8 mouse cellular contexts compared by ENCODE assay signal in the genomic region with DNA sequence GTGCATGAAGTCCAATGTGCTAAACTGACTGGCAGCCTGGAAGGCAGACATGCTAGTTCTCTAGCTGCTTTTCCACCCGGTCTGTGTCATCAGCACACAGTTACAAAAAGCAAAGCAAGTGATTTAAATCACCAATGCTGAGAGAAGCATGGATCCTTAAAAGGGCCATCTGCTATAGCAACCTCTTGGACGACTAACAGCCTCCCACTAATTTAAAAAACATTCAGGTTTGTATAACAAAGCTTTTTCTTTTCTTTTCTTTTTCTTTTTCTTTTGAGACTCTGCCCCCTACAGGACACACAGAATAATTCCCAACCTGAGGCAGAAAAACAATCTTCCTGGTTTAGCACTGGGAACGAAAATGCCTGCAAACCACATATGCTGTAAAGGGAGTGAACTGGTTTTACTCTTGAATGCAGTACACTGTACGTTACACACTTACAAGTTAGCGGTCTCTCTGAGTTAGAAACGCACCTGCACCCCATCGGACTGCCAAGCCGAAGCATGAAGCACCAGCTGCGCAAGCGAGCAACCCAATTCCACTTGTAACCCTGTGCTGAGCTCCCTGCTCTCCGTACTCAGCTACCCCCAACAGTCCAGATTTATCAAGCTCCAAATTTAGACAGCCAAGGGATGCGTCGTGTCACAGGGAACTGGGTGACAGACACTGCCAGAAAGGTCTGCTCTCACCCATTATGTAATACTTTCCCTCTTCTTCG. TPM values are rescaled to one million over a fixed set of nuclear protein-coding genes. Genes with fewer than 3 reads are reported as not detected.
DNase-seq lines count a peak whose midpoint lies in the region; ATAC-seq and TF ChIP-seq lines count a peak whose summit lies in the region.

No protein-coding gene starts in this region.

- H3K4me3 ChIP-seq in gastrocnemius, adult 2 months, result peak overlapping the region; percentile 65
- H3K4me3 ChIP-seq in embryonic facial prominence, embryonic 10.5 days, result no peak overlapping the region
- no peak overlapping the region for H3K4me3 ChIP-seq in hindbrain, embryonic 11.5 days (ENCODE audit: low read depth, low read length)
- no peak overlapping the region for H3K4me3 ChIP-seq in midbrain, embryonic 16.5 days (ENCODE audit: low read depth, low read length)

- H3K36me3 ChIP-seq in embryonic facial prominence, embryonic 10.5 days (replicated peaks), result peaks cover 15% of the 10 kb centered on the region
- H3K36me3 ChIP-seq in hindbrain, embryonic 11.5 days (ENCODE audit: control insufficient read depth, insufficient read depth, low read length), result no peaks in the 10 kb centered on the region
- no peaks in the 10 kb centered on the region for H3K36me3 ChIP-seq in midbrain, embryonic 16.5 days (ENCODE audit: control insufficient read depth, insufficient read depth, low read length)

- WGBS in embryonic facial prominence, embryonic 10.5 days, result 49% methylated on average over 14 of the region's 14 CpGs
- WGBS in hindbrain, embryonic 11.5 days, result 52% methylated on average over 14 of the region's 14 CpGs
- 49% methylated on average over 14 of the region's 14 CpGs for WGBS in midbrain, embryonic 16.5 days

- ATAC-seq in hindbrain, embryonic 11.5 days (ENCODE audit: low FRiP score), result no peak
- peak; percentile 47 for ATAC-seq in midbrain, embryonic 16.5 days
- ATAC-seq in activated CD4-positive, CD25-positive, alpha-beta regulatory T cell, adult 4 months, result no peak

- H3K27ac ChIP-seq in gastrocnemius, adult 2 months, result peak overlapping the region; percentile 84
- peak overlapping the region; percentile 35; the same call in 1 of the 2 replicates for H3K27ac ChIP-seq in embryonic facial prominence, embryonic 10.5 days (replicated peaks)
- no peak overlapping the region for H3K27ac ChIP-seq in hindbrain, embryonic 11.5 days (ENCODE audit: low read depth, low read length)
- H3K27ac ChIP-seq in midbrain, embryonic 16.5 days (ENCODE audit: low read length), result no peak overlapping the region

- H3K4me1 ChIP-seq in embryonic facial prominence, embryonic 10.5 days, result peaks cover 37% of the 10 kb centered on the region
- H3K4me1 ChIP-seq in hindbrain, embryonic 11.5 days (replicated peaks; ENCODE audit: control insufficient read depth, insufficient read depth, low read length), result no peaks in the 10 kb centered on the region
- H3K4me1 ChIP-seq in midbrain, embryonic 16.5 days (ENCODE audit: control insufficient read depth, insufficient read depth, low read length), result peaks cover 10% of the 10 kb centered on the region; the same call in 1 of the 2 replicates

- peaks cover 13% of the 10 kb centered on the region for H3K27me3 ChIP-seq in embryonic facial prominence, embryonic 10.5 days (replicated peaks; ENCODE audit: low read depth, poor library complexity, severe bottlenecking)
- H3K27me3 ChIP-seq in hindbrain, embryonic 11.5 days (ENCODE audit: control insufficient read depth, insufficient read depth, low read length), result no peaks in the 10 kb centered on the region
- H3K27me3 ChIP-seq in midbrain, embryonic 16.5 days (ENCODE audit: control insufficient read depth, insufficient read depth, low read depth, low read length), result no peaks in the 10 kb centered on the region

- no peak overlapping the region for H3K4me2 ChIP-seq in hindbrain, embryonic 11.5 days (replicated peaks; ENCODE audit: low read depth, low read length)
- no peak overlapping the region for H3K4me2 ChIP-seq in midbrain, embryonic 16.5 days (ENCODE audit: low read length)

- H3K9ac ChIP-seq in hindbrain, embryonic 11.5 days (ENCODE audit: low read depth, low read length), result no peak overlapping the region
- H3K9ac ChIP-seq in midbrain, embryonic 16.5 days (ENCODE audit: low read depth, low read length), result no peak overlapping the region

- intact Hi-C loops in gastrocnemius, adult 2 months (cut with DNase I), result loop anchor here (1.0 to 5.0 kb wide), 3 partner anchors 127 to 202 kb away; no protein-coding TSS in a partner anchor
- intact Hi-C loops in gastrocnemius, postnatal 36 days (cut with DNase I), result loop anchor here (5.0 kb wide), 1 partner anchor 202 kb away; no protein-coding TSS in a partner anchor

- H3K9me3 ChIP-seq in embryonic facial prominence, embryonic 10.5 days, result no peaks in the 10 kb centered on the region
- no peaks in the 10 kb centered on the region for H3K9me3 ChIP-seq in hindbrain, embryonic 11.5 days (ENCODE audit: control insufficient read depth, low read length)
- no peaks in the 10 kb centered on the region for H3K9me3 ChIP-seq in midbrain, embryonic 16.5 days (replicated peaks; ENCODE audit: control insufficient read depth, low read length, poor library complexity, severe bottlenecking)

- TF ChIP-seq CTCF in gastrocnemius, adult 2 months (IDR thresholded peaks at IDR 0.05), result peak; percentile 78

- DNase-seq in gastrocnemius, adult 2 months, result peak; percentile 62
- no peak for DNase-seq in gastrocnemius, postnatal 36 days
- peak; percentile 74 for DNase-seq in Muller cell, postnatal 12 days (ENCODE audit: inconsistent ontology term)
- DNase-seq in embryonic facial prominence, embryonic 10.5 days (ENCODE audit: low spot score), result peak; percentile 16
- peak; percentile 67 for DNase-seq in hindbrain, embryonic 11.5 days (ENCODE audit: low spot score)
- DNase-seq in layer of hippocampus, postnatal 25 days (ENCODE audit: extremely low spot score in 1 of 2, low spot score in 1 of 2), result peak; percentile 17 to 34

RNA-seq across cellular contexts. Expression of gene Plekhm3, which starts 37.7 kb away (rescaled TPM):
- 1 to 10 TPM; 6.6 to 7.9 TPM for total RNA-seq in gastrocnemius, adult 2 months (2021)
- 1 to 10 TPM; 4.7 to 6.7 TPM for total RNA-seq in gastrocnemius, postnatal 36 days (2021)
- polyA plus RNA-seq in embryonic facial prominence, embryonic 10.5 days (2016; fragmentation: Nextera tagmentation; extraction: Ambion mirVana), result 9.2 TPM in 2 replicates
- 6.8 and 9.6 TPM in 2 replicates for polyA plus RNA-seq in hindbrain, embryonic 11.5 days (2014; fragmentation: Nextera tagmentation; extraction: Ambion mirVana)
- total RNA-seq in layer of hippocampus, postnatal 25 days (2021), result 10 to 100 TPM; 24.7 to 34.1 TPM
- polyA plus RNA-seq in midbrain, embryonic 16.5 days (2015; fragmentation: Nextera tagmentation; extraction: Ambion mirVana), result 10.4 and 12.8 TPM in 2 replicates
- polyA plus RNA-seq in activated CD4-positive, CD25-positive, alpha-beta regulatory T cell, adult 4 months (2017; shearing (Covaris generic)), result 10 to 100 TPM in 1 of 2 experiments, 1 to 10 TPM in 1; 6.3 to 11.3 TPM

Comparison
In these comparisons a context has a peak if more than half of its experiments do, and no peak if none do; other contexts are left out.
1. DNase-seq: peak in gastrocnemius, adult 2 months (single experiment), Muller cell, postnatal 12 days (single experiment), embryonic facial prominence, embryonic 10.5 days (single experiment), hindbrain, embryonic 11.5 days (single experiment) and layer of hippocampus, postnatal 25 days (2 of 2); none in gastrocnemius, postnatal 36 days (0 of 2).
2. H3K27ac ChIP-seq: peak in gastrocnemius, adult 2 months (single experiment) and embryonic facial prominence, embryonic 10.5 days (single experiment); none in hindbrain, embryonic 11.5 days (single experiment) and midbrain, embryonic 16.5 days (single experiment).